Mouse (Mus musculus): Measurements from ENCODE around the gene G3bp2. TPM values are rescaled to one million over a fixed set of nuclear protein-coding genes. Genes with fewer than 3 reads are reported as not detected.

G3bp2 gene
- polyA plus RNA-seq, 2 experiments, result 19.0 to 56.0 TPM

- 13% methylated on average over 8 of the region's 8 CpGs for WGBS (ENCODE audit: insufficient replicate concordance)
- H3K9me3 ChIP-seq (ENCODE audit: control insufficient read depth, low read length), result no peaks in the 10 kb centered on the region
- peak; percentile 86 for ATAC-seq (ENCODE audit: insufficient read depth)
- no peaks in the 10 kb centered on the region for H3K27me3 ChIP-seq (ENCODE audit: control insufficient read depth, insufficient read depth, low read length)
- H3K4me2 ChIP-seq (ENCODE audit: low read depth), result peak overlapping the region; percentile 85
- peak overlapping the region; percentile 91 for H3K27ac ChIP-seq
- H3K4me1 ChIP-seq (replicated peaks; ENCODE audit: control insufficient read depth in 2 of 2, insufficient read depth in 2 of 2, low read length in 1 of 2), result peaks cover 31 to 43% of the 10 kb centered on the region in 2 experiments
- H3K36me3 ChIP-seq (replicated peaks; ENCODE audit: control insufficient read depth, insufficient read depth, low read depth), result peaks cover 9% of the 10 kb centered on the region
- no peak for TF ChIP-seq CTCF (IDR thresholded peaks at IDR 0.05; ENCODE audit: low read depth)
- TF ChIP-seq EP300 (IDR thresholded peaks at IDR 0.05; ENCODE audit: low read depth), result peak; percentile 27; the same call in 1 of the 2 replicates
- H3K9ac ChIP-seq (replicated peaks), result peak overlapping the region; percentile 76
- DNase-seq (ENCODE audit: low read depth in 3 of 3, low spot score in 3 of 3), result peak; percentile 95 to 97 (median 95)
- H3K4me3 ChIP-seq (ENCODE audit: insufficient read depth in 1 of 2, low read depth in 2 of 2, low read length in 2 of 2), result peak overlapping the region; percentile 65 to 71
Measured at GRCm38 (mm10) chr5:92128570-92128969, 45.1 kb upstream of the G3bp2 start.

- H3K36me3 ChIP-seq (replicated peaks; ENCODE audit: control insufficient read depth, insufficient read depth, low read depth), result peaks cover 9% of the 10 kb centered on the region
- peak overlapping the region; percentile 85 for H3K4me2 ChIP-seq (ENCODE audit: low read depth)
- H3K4me1 ChIP-seq (replicated peaks; ENCODE audit: control insufficient read depth in 2 of 2, insufficient read depth in 2 of 2, low read length in 1 of 2), result peaks cover 26 to 37% of the 10 kb centered on the region in 2 experiments
- H3K27ac ChIP-seq, result peak overlapping the region; percentile 91
- 76% methylated on average over 10 of the region's 10 CpGs for WGBS (ENCODE audit: insufficient replicate concordance)
- no peak for ATAC-seq (ENCODE audit: insufficient read depth)
- TF ChIP-seq CTCF (IDR thresholded peaks at IDR 0.05; ENCODE audit: low read depth) (no peak), EP300 (IDR thresholded peaks at IDR 0.05; ENCODE audit: low read depth) (no peak)
- no peak for DNase-seq (ENCODE audit: low read depth in 3 of 3, low spot score in 3 of 3)
- peak overlapping the region; percentile 65 to 71 for H3K4me3 ChIP-seq (ENCODE audit: insufficient read depth in 1 of 2, low read depth in 2 of 2, low read length in 2 of 2)
- H3K9me3 ChIP-seq (ENCODE audit: control insufficient read depth, low read length), result no peaks in the 10 kb centered on the region
- peak overlapping the region; percentile 76 for H3K9ac ChIP-seq (replicated peaks)
- no peaks in the 10 kb centered on the region for H3K27me3 ChIP-seq (ENCODE audit: control insufficient read depth, insufficient read depth, low read length)
Measured at GRCm38 (mm10) chr5:92127751-92128150, 44.2 kb upstream of the G3bp2 start.

- DNase-seq (ENCODE audit: low read depth in 3 of 3, low spot score in 3 of 3) (peak; percentile 71 to 77 (median 73)), ATAC-seq (ENCODE audit: insufficient read depth) (peak; percentile 82)
- no peak for TF ChIP-seq CTCF (IDR thresholded peaks at IDR 0.05; ENCODE audit: low read depth)
- TF ChIP-seq EP300 (IDR thresholded peaks at IDR 0.05; ENCODE audit: low read depth), result peak; percentile 48; the same call in 1 of the 2 replicates
- Histone ChIP-seq H3K27me3 (ENCODE audit: control insufficient read depth, insufficient read depth, low read length) (no peaks in the 10 kb centered on the region), H3K9me3 (ENCODE audit: control insufficient read depth, low read length) (no peaks in the 10 kb centered on the region), H3K9ac (replicated peaks) (peak overlapping the region; percentile 76), H3K4me2 (ENCODE audit: low read depth) (peak overlapping the region; percentile 85), H3K4me3 (ENCODE audit: insufficient read depth in 1 of 2, low read depth in 2 of 2, low read length in 2 of 2) (peak overlapping the region; percentile 65 to 71), H3K4me1 (replicated peaks; ENCODE audit: control insufficient read depth in 2 of 2, insufficient read depth in 2 of 2, low read length in 1 of 2) (peaks cover 26 to 35% of the 10 kb centered on the region in 2 experiments), H3K36me3 (replicated peaks; ENCODE audit: control insufficient read depth, insufficient read depth, low read depth) (peaks cover 9% of the 10 kb centered on the region), H3K27ac (peak overlapping the region; percentile 91)
- 25% methylated on average over 9 of the region's 9 CpGs for WGBS (ENCODE audit: insufficient replicate concordance)
Measured at GRCm38 (mm10) chr5:92127141-92127625, 43.7 kb upstream of the G3bp2 start.

- H3K4me1 ChIP-seq (replicated peaks; ENCODE audit: control insufficient read depth in 2 of 2, insufficient read depth in 2 of 2, low read length in 1 of 2), result peaks cover 26 to 35% of the 10 kb centered on the region in 2 experiments
- H3K27me3 ChIP-seq (ENCODE audit: control insufficient read depth, insufficient read depth, low read length), result no peaks in the 10 kb centered on the region
- ATAC-seq (ENCODE audit: insufficient read depth), result no peak
- no peak overlapping the region for H3K4me3 ChIP-seq (ENCODE audit: insufficient read depth in 1 of 2, low read depth in 2 of 2, low read length in 2 of 2)
- no peak overlapping the region for H3K9ac ChIP-seq (replicated peaks)
- H3K36me3 ChIP-seq (replicated peaks; ENCODE audit: control insufficient read depth, insufficient read depth, low read depth), result peaks cover 3% of the 10 kb centered on the region
- TF ChIP-seq EP300 (IDR thresholded peaks at IDR 0.05; ENCODE audit: low read depth), result no peak
- no peak for TF ChIP-seq CTCF (IDR thresholded peaks at IDR 0.05; ENCODE audit: low read depth)
- H3K27ac ChIP-seq, result no peak overlapping the region
- no peak overlapping the region for H3K4me2 ChIP-seq (ENCODE audit: low read depth)
- no peak for DNase-seq (ENCODE audit: low read depth in 3 of 3, low spot score in 3 of 3)
- H3K9me3 ChIP-seq (ENCODE audit: control insufficient read depth, low read length), result no peaks in the 10 kb centered on the region
- WGBS (ENCODE audit: insufficient replicate concordance), result 86% methylated on average over 3 of the region's 3 CpGs
Measured at GRCm38 (mm10) chr5:92125446-92125845, 41.9 kb upstream of the G3bp2 start.

- no peak for TF ChIP-seq EP300 (IDR thresholded peaks at IDR 0.05; ENCODE audit: low read depth)
- no peak for TF ChIP-seq CTCF (IDR thresholded peaks at IDR 0.05; ENCODE audit: low read depth)
- 69% methylated on average over 4 of the region's 4 CpGs for WGBS (ENCODE audit: insufficient replicate concordance)
- Histone ChIP-seq H3K36me3 (replicated peaks; ENCODE audit: control insufficient read depth, insufficient read depth, low read depth) (no peaks in the 10 kb centered on the region), H3K27me3 (ENCODE audit: control insufficient read depth, insufficient read depth, low read length) (no peaks in the 10 kb centered on the region), H3K4me2 (ENCODE audit: low read depth) (no peak overlapping the region), H3K9me3 (ENCODE audit: control insufficient read depth, low read length) (no peaks in the 10 kb centered on the region), H3K4me1 (replicated peaks; ENCODE audit: control insufficient read depth in 2 of 2, insufficient read depth in 2 of 2, low read length in 1 of 2) (peaks cover 6 to 7% of the 10 kb centered on the region in 2 experiments), H3K9ac (replicated peaks) (no peak overlapping the region), H3K4me3 (ENCODE audit: insufficient read depth in 1 of 2, low read depth in 2 of 2, low read length in 2 of 2) (no peak overlapping the region), H3K27ac (no peak overlapping the region)
- ATAC-seq (ENCODE audit: insufficient read depth), result no peak
- DNase-seq (ENCODE audit: low read depth in 3 of 3, low spot score in 3 of 3), result no peak
Measured at GRCm38 (mm10) chr5:92121636-92122035, 38.1 kb upstream of the G3bp2 start.
